ENCODE assay signal across 28 mouse cellular contexts in the genomic region with DNA sequence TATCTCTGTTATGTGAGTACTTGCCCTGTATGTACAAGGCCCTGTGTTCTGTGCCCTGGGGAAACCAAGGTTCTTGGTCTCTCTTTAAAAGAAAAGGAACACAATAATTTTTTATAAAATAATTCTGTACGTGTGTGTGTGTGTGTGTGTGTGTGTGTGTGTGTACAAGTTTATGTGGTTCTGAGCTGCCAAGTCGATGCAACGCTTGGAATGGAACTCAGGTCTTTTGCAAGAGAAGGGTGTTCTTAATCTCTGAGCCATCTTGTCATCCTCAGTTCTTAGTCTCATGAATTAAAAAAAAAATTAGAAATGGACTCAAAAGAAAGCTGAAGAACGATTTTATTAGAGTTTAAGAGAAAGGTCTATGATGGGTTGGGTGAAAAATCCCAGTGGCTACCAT.
"Had no signal": no experiment of that assay in that cellular context is flagged by ENCODE, and none has a peak within 500 bp of the region (broad histone marks: within the 10 kb centered on the region; RNA-seq: fewer than 3 reads in every experiment).

No protein-coding gene starts in this region.

- H3K9me3 ChIP-seq: embryonic facial prominence, embryonic 10.5 days; embryonic facial prominence, embryonic 12.5 days; embryonic facial prominence, embryonic 13.5 days; embryonic facial prominence, embryonic 15.5 days; forebrain, embryonic 10.5 days; forebrain, embryonic 12.5 days; forebrain, embryonic 13.5 days; forebrain, embryonic 15.5 days had no signal

- H3K4me3 ChIP-seq: embryonic facial prominence, embryonic 10.5 days; embryonic facial prominence, embryonic 12.5 days; embryonic facial prominence, embryonic 13.5 days; embryonic facial prominence, embryonic 15.5 days; erythroblast, embryonic 14.5 days; forebrain, embryonic 10.5 days; forebrain, embryonic 12.5 days; forebrain, embryonic 13.5 days; forebrain, embryonic 15.5 days; gastrocnemius, adult 2 months; heart, adult 2 months had no signal

- H3K27ac ChIP-seq: embryonic facial prominence, embryonic 10.5 days; embryonic facial prominence, embryonic 12.5 days; embryonic facial prominence, embryonic 13.5 days; embryonic facial prominence, embryonic 15.5 days; forebrain, embryonic 10.5 days; forebrain, embryonic 12.5 days; forebrain, embryonic 13.5 days; gastrocnemius, adult 2 months; heart, adult 2 months had no signal

- H3K36me3 ChIP-seq: embryonic facial prominence, embryonic 10.5 days; embryonic facial prominence, embryonic 12.5 days; embryonic facial prominence, embryonic 13.5 days; embryonic facial prominence, embryonic 15.5 days; forebrain, embryonic 10.5 days; forebrain, embryonic 12.5 days; forebrain, embryonic 15.5 days had no signal

- DNase-seq: cerebellum, adult 8-10 months; cerebellum, adult 9-10 months; cerebellum, adult 9-11 months; cerebellum, postnatal 10 days; cerebellum, postnatal 14 days; cerebellum, postnatal 25 days; cerebellum, postnatal 36 days; embryo, embryonic 11 days; forebrain, postnatal 0 days; gastrocnemius, adult 2 months; gastrocnemius, postnatal 10 days; gastrocnemius, postnatal 14 days; gastrocnemius, postnatal 25 days; gastrocnemius, postnatal 36 days; heart, adult 11 months; heart, adult 18-20 months; heart, adult 2 months had no signal

- H3K9ac ChIP-seq: embryonic facial prominence, embryonic 12.5 days; embryonic facial prominence, embryonic 13.5 days; embryonic facial prominence, embryonic 15.5 days; forebrain, embryonic 12.5 days; forebrain, embryonic 13.5 days; forebrain, embryonic 15.5 days; forebrain, postnatal 0 days had no signal

- ATAC-seq: forebrain, embryonic 13.5 days; forebrain, embryonic 14.5 days; forebrain, embryonic 15.5 days; forebrain, embryonic 16.5 days; forebrain, postnatal 0 days had no signal

- H3K4me1 ChIP-seq: embryonic facial prominence, embryonic 10.5 days; embryonic facial prominence, embryonic 12.5 days; embryonic facial prominence, embryonic 13.5 days; embryonic facial prominence, embryonic 15.5 days; forebrain, embryonic 13.5 days had no signal

- H3K4me2 ChIP-seq: embryonic facial prominence, embryonic 12.5 days; embryonic facial prominence, embryonic 13.5 days; embryonic facial prominence, embryonic 15.5 days; forebrain, embryonic 12.5 days; forebrain, embryonic 13.5 days; forebrain, embryonic 15.5 days had no signal

- H3K27me3 ChIP-seq: embryonic facial prominence, embryonic 12.5 days; embryonic facial prominence, embryonic 13.5 days; embryonic facial prominence, embryonic 15.5 days; forebrain, embryonic 12.5 days; forebrain, embryonic 13.5 days; forebrain, embryonic 15.5 days had no signal
